Mouse (Mus musculus): ENCODE data around the gene Lime1. TPM values are rescaled to one million over a fixed set of nuclear protein-coding genes. Genes with fewer than 3 reads are reported as not detected.

The Lime1 gene
- total and polyA plus RNA-seq, 2 experiments from 2014 or later = 7.6 to 11.1 TPM

DNA sequence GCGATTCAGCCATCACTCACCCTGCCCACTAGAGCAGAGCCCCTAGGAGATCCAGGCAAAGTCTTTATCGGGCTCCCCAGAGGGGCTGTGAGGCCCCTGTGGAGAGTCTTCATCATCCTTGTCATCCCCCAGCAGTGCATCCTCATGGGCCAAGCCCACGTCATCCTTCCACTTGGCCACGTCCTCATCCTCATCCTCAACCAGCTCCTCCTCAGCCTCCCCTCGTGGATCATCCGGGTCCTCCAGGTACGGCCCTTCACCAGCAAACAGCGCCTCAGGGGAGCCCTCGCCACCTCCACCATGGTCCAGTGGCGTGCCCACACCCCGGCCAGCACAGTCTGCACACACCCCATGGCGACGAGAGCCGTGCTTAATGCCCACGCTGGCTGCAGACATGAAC lies 11.1 kb downstream of the Lime1 start:
- Histone ChIP-seq H3K9me3 (replicated peaks; ENCODE audit: control insufficient read depth, low read length) (no peaks in the 10 kb centered on the region), H3K27ac (ENCODE audit: low read depth) (no peak overlapping the region), H3K4me3 (ENCODE audit: low read depth, low read length) (no peak overlapping the region), H3K9ac (replicated peaks; ENCODE audit: low read depth, low read length) (no peak overlapping the region), H3K4me1 (ENCODE audit: control insufficient read depth, insufficient read depth) (0 out of 2 replicates have a peak, but pooled peaks cover 2% of the 10 kb centered on the region), H3K4me2 (ENCODE audit: low read depth, low read length) (no peak overlapping the region), H3K36me3 (replicated peaks; ENCODE audit: control insufficient read depth, insufficient read depth, low read length) (peaks cover 53% of the 10 kb centered on the region; the same call in 1 of the 2 replicates), H3K27me3 (ENCODE audit: control insufficient read depth, insufficient read depth, low read length) (no peaks in the 10 kb centered on the region)
- WGBS = 85% methylated on average over 15 of the region's 15 CpGs
- no peak for TF ChIP-seq EP300 (IDR thresholded peaks at IDR 0.05; ENCODE audit: low read depth)
- no peak for TF ChIP-seq CTCF (IDR thresholded peaks at IDR 0.05; ENCODE audit: low read depth)
- ATAC-seq (ENCODE audit: insufficient read depth, low read depth) = no peak
- no peak for DNase-seq (ENCODE audit: low spot score)

GRCm38 (mm10) chr2:181391541-181391940 lies 11.7 kb downstream of the Lime1 start:
- ATAC-seq (ENCODE audit: insufficient read depth, low read depth) (no peak), DNase-seq (ENCODE audit: low spot score) (no peak)
- no peak overlapping the region for H3K4me2 ChIP-seq (ENCODE audit: low read depth, low read length)
- no peak overlapping the region for H3K4me3 ChIP-seq (ENCODE audit: low read depth, low read length)
- TF ChIP-seq CTCF (IDR thresholded peaks at IDR 0.05; ENCODE audit: low read depth) = no peak
- TF ChIP-seq EP300 (IDR thresholded peaks at IDR 0.05; ENCODE audit: low read depth) = no peak
- H3K9me3 ChIP-seq (replicated peaks; ENCODE audit: control insufficient read depth, low read length) = no peaks in the 10 kb centered on the region
- H3K27ac ChIP-seq (ENCODE audit: low read depth) = no peak overlapping the region
- peaks cover 53% of the 10 kb centered on the region; the same call in 1 of the 2 replicates for H3K36me3 ChIP-seq (replicated peaks; ENCODE audit: control insufficient read depth, insufficient read depth, low read length)
- 0 out of 2 replicates have a peak, but pooled peaks cover 4% of the 10 kb centered on the region for H3K4me1 ChIP-seq (ENCODE audit: control insufficient read depth, insufficient read depth)
- no peak overlapping the region for H3K9ac ChIP-seq (replicated peaks; ENCODE audit: low read depth, low read length)
- no peaks in the 10 kb centered on the region for H3K27me3 ChIP-seq (ENCODE audit: control insufficient read depth, insufficient read depth, low read length)
- 47% methylated on average over 2 of the region's 2 CpGs for WGBS

DNA sequence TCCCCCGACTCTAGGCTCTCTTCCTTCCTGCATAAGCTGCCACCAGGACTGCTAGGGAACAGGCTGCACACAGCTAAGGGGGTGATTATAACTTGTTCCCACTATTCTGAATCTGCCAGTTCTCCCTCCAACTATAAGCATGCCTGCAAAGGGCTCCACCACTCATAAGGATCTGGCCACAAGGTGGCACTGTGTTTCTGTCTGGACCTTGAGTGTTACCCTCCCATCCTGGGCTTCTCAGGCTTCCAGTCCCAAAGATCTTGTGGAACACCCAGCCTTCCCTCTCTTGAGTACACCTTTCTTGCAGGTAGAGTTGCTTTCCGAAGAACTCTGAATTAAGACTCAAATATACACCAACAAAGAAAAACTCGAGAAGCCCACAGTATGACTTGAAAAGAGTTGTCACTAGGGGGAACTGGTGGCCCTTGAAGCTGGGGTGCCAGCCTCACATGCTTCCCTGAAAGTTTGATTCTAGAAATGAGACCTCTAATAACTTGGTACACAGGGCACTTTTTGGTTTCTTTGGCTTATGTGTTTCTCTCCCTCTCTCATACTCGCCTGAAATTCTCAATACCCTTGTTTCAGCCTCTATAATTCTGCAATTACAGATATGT lies 12.8 kb downstream of the Lime1 start:
- WGBS = 14% methylated on average over 4 of the region's 4 CpGs
- peaks cover 48% of the 10 kb centered on the region; the same call in 1 of the 2 replicates for H3K36me3 ChIP-seq (replicated peaks; ENCODE audit: control insufficient read depth, insufficient read depth, low read length)

GRCm38 (mm10) chr2:181394086-181394485 lies 14.2 kb downstream of the Lime1 start:
- Histone ChIP-seq H3K9ac (replicated peaks; ENCODE audit: low read depth, low read length) (no peak overlapping the region), H3K27ac (ENCODE audit: low read depth) (no peak overlapping the region), H3K9me3 (replicated peaks; ENCODE audit: control insufficient read depth, low read length) (no peaks in the 10 kb centered on the region), H3K36me3 (replicated peaks; ENCODE audit: control insufficient read depth, insufficient read depth, low read length) (peaks cover 45% of the 10 kb centered on the region; the same call in 1 of the 2 replicates), H3K4me1 (ENCODE audit: control insufficient read depth, insufficient read depth) (peaks cover 11% of the 10 kb centered on the region), H3K4me2 (ENCODE audit: low read depth, low read length) (no peak overlapping the region), H3K27me3 (ENCODE audit: control insufficient read depth, insufficient read depth, low read length) (no peaks in the 10 kb centered on the region), H3K4me3 (ENCODE audit: low read depth, low read length) (no peak overlapping the region)
- no peak for ATAC-seq (ENCODE audit: insufficient read depth, low read depth)
- TF ChIP-seq CTCF (IDR thresholded peaks at IDR 0.05; ENCODE audit: low read depth) = no peak
- DNase-seq (ENCODE audit: low spot score) = no peak
- 92% methylated on average over 3 of the region's 3 CpGs for whole genome bisulfite sequencing

More for the DNA sequence above, 12.8 kb downstream of the Lime1 start:
- TF ChIP-seq CTCF (IDR thresholded peaks at IDR 0.05; ENCODE audit: low read depth) = peak; percentile 94
- TF ChIP-seq EP300 (IDR thresholded peaks at IDR 0.05; ENCODE audit: low read depth) = no peak
- Histone ChIP-seq H3K4me3 (ENCODE audit: low read depth, low read length) (no peak overlapping the region), H3K9me3 (replicated peaks; ENCODE audit: control insufficient read depth, low read length) (no peaks in the 10 kb centered on the region), H3K4me1 (ENCODE audit: control insufficient read depth, insufficient read depth) (peaks cover 11% of the 10 kb centered on the region), H3K27ac (ENCODE audit: low read depth) (no peak overlapping the region), H3K4me2 (ENCODE audit: low read depth, low read length) (no peak overlapping the region), H3K9ac (replicated peaks; ENCODE audit: low read depth, low read length) (no peak overlapping the region), H3K27me3 (ENCODE audit: control insufficient read depth, insufficient read depth, low read length) (no peaks in the 10 kb centered on the region)
- ATAC-seq (ENCODE audit: insufficient read depth, low read depth) = peak; percentile 76; the same call in 1 of the 2 replicates
- peak; percentile 83 for DNase-seq (ENCODE audit: low spot score)

- H3K4me3 ChIP-seq (ENCODE audit: low read depth, low read length) = no peak overlapping the region
- no peak for TF ChIP-seq EP300 (IDR thresholded peaks at IDR 0.05; ENCODE audit: low read depth)
- no peak for TF ChIP-seq CTCF (IDR thresholded peaks at IDR 0.05; ENCODE audit: low read depth)
- DNase-seq (ENCODE audit: low spot score) = peak; percentile 50
- H3K9ac ChIP-seq (replicated peaks; ENCODE audit: low read depth, low read length) = no peak overlapping the region
- H3K4me1 ChIP-seq (ENCODE audit: control insufficient read depth, insufficient read depth) = peaks cover 11% of the 10 kb centered on the region
- H3K27me3 ChIP-seq (ENCODE audit: control insufficient read depth, insufficient read depth, low read length) = no peaks in the 10 kb centered on the region
- H3K4me2 ChIP-seq (ENCODE audit: low read depth, low read length) = 0 out of 2 replicates have a peak overlapping the region, but pooled peaks have one; percentile 30
- peak overlapping the region; percentile 70 for H3K27ac ChIP-seq (ENCODE audit: low read depth)
- peak; percentile 58 for ATAC-seq (ENCODE audit: insufficient read depth, low read depth)
- H3K9me3 ChIP-seq (replicated peaks; ENCODE audit: control insufficient read depth, low read length) = no peaks in the 10 kb centered on the region
- H3K36me3 ChIP-seq (replicated peaks; ENCODE audit: control insufficient read depth, insufficient read depth, low read length) = 0 out of 2 replicates have a peak, but pooled peaks cover 21% of the 10 kb centered on the region
- WGBS = 28% methylated on average over 5 of the region's 5 CpGs
These were observed 17.4 kb downstream of the Lime1 start for GRCm38 (mm10) chr2:181397207-181397761.

All from heart, postnatal 0 days (tissue).